ENCODE assay signal across 8 mouse cellular contexts in genomic region chr7:3423430-3423829, GRCm38 (mm10). TPM values are rescaled to one million over a fixed set of nuclear protein-coding genes. Genes with fewer than 3 reads are reported as not detected.
DNase-seq lines count a peak whose midpoint lies in the region; ATAC-seq lines count a peak whose summit lies in the region.

No protein-coding gene starts in this region.

- peak; percentile 64 for ATAC-seq in limb, embryonic 13.5 days (ENCODE audit: low FRiP score, low read depth)
- ATAC-seq in CD4-positive, CD25-positive, alpha-beta regulatory T cell, adult 4 months, result no peak

- H3K9me3 ChIP-seq in limb, embryonic 13.5 days, result no peaks in the 10 kb centered on the region

- peak overlapping the region; percentile 54 for H3K4me2 ChIP-seq in limb, embryonic 13.5 days (replicated peaks)

- H3K4me3 ChIP-seq in limb, embryonic 13.5 days, result peak overlapping the region; percentile 26

- H3K27ac ChIP-seq in limb, embryonic 13.5 days, result no peak overlapping the region

- no peaks in the 10 kb centered on the region for H3K36me3 ChIP-seq in limb, embryonic 13.5 days

- peaks cover 7% of the 10 kb centered on the region for H3K4me1 ChIP-seq in limb, embryonic 13.5 days

- peak; percentile 10 for DNase-seq in adrenal gland, postnatal 14 days
- DNase-seq in adrenal gland, adult 8-10 months, result no peak
- DNase-seq in A20 (ENCODE audit: low read depth, low spot score), result peak; percentile 89
- DNase-seq in forelimb bud, embryonic 11.5 days (ENCODE audit: low read depth, low spot score), result peak; percentile 29
- no peak for DNase-seq in c-Kit-positive CD71-positive TER-119-positive erythroid progenitor cells, embryonic 14.5 days (ENCODE audit: low spot score)
- no peak for DNase-seq in lung, postnatal 10 days

- H3K27me3 ChIP-seq in limb, embryonic 13.5 days, result peaks cover 84% of the 10 kb centered on the region

- H3K9ac ChIP-seq in limb, embryonic 13.5 days, result no peak overlapping the region

- WGBS in limb, embryonic 13.5 days, result under 1% methylated on average over 29 of the region's 30 CpGs

RNA-seq across cellular contexts. Expression of gene Cacng6, which starts 0.6 kb away (rescaled TPM):
- total RNA-seq in adrenal gland, postnatal 14 days (2021), result not detected in 2 replicates
- under 1 TPM in 2 of 4 experiments, not detected in 2; 0.34 to 0.78 TPM for total RNA-seq in adrenal gland, adult 8-10 months (2022)
- 6.8 and 7.4 TPM in 2 replicates for polyA plus RNA-seq in limb, embryonic 13.5 days (2015; fragmentation: Nextera tagmentation; extraction: Ambion mirVana)
- not detected for polyA plus RNA-seq in CD4-positive, CD25-positive, alpha-beta regulatory T cell, adult 4 months (2017; shearing (Covaris generic))

RNA-seq across cellular contexts. Expression of gene Cacng8, which starts 32.9 kb away (rescaled TPM):
- total RNA-seq in adrenal gland, postnatal 14 days (2021), result 2.8 and 4.3 TPM in 2 replicates
- total RNA-seq in adrenal gland, adult 8-10 months (2022), result 10 to 100 TPM in 2 of 4 experiments, 1 to 10 TPM in 2; 4.4 to 12.2 (median 7.4) TPM
- polyA plus RNA-seq in limb, embryonic 13.5 days (2015; fragmentation: Nextera tagmentation; extraction: Ambion mirVana), result 6.5 and 6.8 TPM in 2 replicates
- not detected for polyA plus RNA-seq in CD4-positive, CD25-positive, alpha-beta regulatory T cell, adult 4 months (2017; shearing (Covaris generic))

Comparison
In these comparisons a context has a peak if more than half of its experiments do, and no peak if none do; other contexts are left out.
1. DNase-seq: peak in adrenal gland, postnatal 14 days (single experiment), A20 (single experiment) and forelimb bud, embryonic 11.5 days (single experiment); none in adrenal gland, adult 8-10 months (single experiment), c-Kit-positive CD71-positive TER-119-positive erythroid progenitor cells, embryonic 14.5 days (single experiment) and lung, postnatal 10 days (single experiment).